Mouse (Mus musculus) mesoderm, embryonic 11.5 days (tissue): ENCODE measurements around the gene Ccdc63.
"Not testable (repeated sequence)": the region's sequence is repeated elsewhere in the genome, so short reads cannot be mapped to it uniquely, and the experiment has no call there.

Source experiments
- DNase-seq: peaks from one replicate; pipeline ENCODE4 v3.0.0-alpha.2; 2012; ENCODE audit warnings: low read depth, low spot score

The Ccdc63 gene

GRCm38 (mm10) chr5:122149259-122149658 is 8.6 kb upstream of the Ccdc63 start:
- DNase-seq = no peak

- DNase-seq = no peak
Observed at GRCm38 (mm10) chr5:122148107-122148506, 7.5 kb upstream of the Ccdc63 start.

- no peak for DNase-seq
Observed at GRCm38 (mm10) chr5:122146609-122147008, 6.0 kb upstream of the Ccdc63 start.

- DNase-seq = peak; percentile 64
Observed at GRCm38 (mm10) chr5:122146056-122146580, 5.5 kb upstream of the Ccdc63 start.

GRCm38 (mm10) chr5:122145381-122146055 is 4.9 kb upstream of the Ccdc63 start:
- DNase-seq = no peak

DNA sequence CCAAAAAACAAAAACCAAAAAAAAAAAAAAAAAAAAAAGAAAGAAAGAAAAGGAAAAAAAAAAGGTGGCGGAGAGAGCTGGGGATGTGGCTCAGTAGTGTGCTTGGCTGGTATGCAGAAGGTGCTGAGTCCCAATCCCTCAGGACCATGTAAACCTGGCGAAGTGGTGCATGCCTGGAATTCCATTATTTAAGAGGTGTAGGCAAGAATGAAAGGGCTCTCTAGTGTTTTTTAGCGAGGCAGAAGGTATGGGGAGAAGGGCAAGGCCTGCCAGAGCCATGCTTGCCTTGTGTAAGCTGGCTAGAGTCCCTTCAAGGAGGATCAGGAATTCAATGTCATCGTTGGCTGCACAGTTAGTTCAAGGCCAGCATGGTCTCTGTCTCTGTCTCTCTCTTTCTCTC is 4.2 kb upstream of the Ccdc63 start:
- DNase-seq = no peak

GRCm38 (mm10) chr5:122143543-122143942 is 2.9 kb upstream of the Ccdc63 start:
- DNase-seq = no peak

DNA sequence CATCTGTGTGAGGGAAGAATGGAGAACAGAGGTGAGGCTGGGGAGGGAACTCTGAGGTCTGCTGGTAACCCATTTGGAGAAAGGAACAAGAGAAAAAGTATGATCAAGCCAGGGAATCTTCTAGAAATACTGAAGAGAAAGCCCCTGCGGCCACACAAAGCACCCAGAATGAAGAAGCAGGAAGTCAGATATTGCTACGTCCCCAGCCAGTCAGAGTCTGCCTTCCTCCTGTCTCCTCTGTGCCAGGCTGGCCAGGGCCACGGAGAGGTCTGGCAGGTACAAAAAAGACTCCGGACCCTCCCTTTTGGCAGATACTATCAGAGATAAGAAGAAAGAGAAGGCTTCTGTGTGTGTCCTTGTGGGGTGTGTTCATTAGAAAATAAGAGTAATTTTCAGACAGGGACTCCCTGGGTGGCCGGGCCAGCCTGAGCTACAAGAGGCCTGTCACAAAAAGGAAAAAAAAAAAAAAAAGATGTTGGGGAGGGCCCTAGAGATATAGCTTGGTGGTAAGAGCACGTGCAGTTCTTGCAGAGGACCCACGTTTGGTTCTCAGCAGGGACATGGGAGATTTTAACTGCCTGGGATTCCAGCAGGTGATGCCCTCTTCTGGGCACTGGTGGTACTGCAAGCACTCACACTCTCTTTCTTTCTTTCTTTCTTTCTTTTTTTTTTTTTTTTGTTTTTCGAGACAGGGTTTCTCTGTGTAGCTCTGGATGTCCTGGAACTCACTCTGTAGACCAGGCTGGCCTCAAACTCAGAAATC is 1.8 kb upstream of the Ccdc63 start:
- no peak for DNase-seq

DNA sequence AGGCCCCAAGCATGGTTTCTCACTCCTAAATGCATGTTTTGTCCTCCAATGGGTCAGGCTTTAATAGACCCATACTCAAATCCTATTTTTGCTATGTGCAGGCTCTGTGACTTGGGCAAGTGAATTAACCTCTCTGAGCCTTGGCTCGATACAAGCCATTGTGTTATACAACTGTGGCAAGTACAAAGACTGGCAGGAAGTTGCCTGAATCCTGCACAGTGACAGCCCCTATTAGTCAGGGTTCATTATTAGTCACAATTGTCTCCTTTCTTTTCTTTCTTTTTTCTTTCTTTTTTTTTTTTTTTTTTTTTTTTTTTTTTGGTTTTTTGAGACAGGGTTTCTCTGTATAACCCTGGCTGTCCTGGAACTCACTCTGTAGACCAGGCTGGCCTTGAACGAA is 852 bp downstream of the Ccdc63 start:
- not testable (repeated sequence) for DNase-seq

DNA sequence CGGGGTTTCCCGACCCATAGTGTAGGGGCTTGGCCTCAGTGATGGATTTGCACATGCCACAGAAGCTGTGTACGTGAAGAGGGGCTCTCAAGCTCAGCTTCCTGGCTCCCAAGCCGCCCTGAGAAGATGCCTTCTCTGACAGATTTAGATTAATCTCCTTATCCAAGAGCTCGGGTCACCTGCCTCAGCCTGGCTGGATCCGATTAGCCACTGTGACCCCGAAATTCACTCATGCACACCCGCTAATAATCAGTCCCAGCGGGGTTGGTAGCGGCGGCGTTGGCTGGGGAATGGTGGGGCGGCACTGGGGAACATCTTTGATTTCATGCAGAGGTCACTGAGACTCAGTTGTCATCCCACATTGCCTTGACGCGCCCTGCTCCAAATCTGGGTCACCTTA is 1.8 kb downstream of the Ccdc63 start:
- DNase-seq = no peak

GRCm38 (mm10) chr5:122136508-122137408 is 3.9 kb downstream of the Ccdc63 start:
- DNase-seq = no peak

- DNase-seq = no peak
Observed at GRCm38 (mm10) chr5:122135290-122135882, 5.2 kb downstream of the Ccdc63 start.

- no peak for DNase-seq
Observed at GRCm38 (mm10) chr5:122134395-122135289, 6.0 kb downstream of the Ccdc63 start.

DNA sequence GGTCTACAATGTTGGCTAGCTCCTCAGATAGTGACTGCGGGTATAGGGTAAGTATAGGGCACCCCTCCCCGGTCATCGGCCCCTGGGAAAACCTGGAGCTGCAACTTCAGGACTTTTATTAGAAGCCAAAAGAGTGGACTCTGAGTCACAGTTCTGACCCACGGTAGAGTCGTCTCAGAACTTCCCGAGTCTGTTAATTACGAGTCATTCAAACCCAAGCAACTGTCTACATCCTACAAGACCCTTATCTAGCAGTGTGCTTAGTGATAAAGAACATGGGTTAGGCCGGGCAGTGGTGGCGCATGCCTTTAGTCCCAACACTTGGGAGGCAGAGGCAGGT is 7.6 kb downstream of the Ccdc63 start:
- DNase-seq = no peak

DNA sequence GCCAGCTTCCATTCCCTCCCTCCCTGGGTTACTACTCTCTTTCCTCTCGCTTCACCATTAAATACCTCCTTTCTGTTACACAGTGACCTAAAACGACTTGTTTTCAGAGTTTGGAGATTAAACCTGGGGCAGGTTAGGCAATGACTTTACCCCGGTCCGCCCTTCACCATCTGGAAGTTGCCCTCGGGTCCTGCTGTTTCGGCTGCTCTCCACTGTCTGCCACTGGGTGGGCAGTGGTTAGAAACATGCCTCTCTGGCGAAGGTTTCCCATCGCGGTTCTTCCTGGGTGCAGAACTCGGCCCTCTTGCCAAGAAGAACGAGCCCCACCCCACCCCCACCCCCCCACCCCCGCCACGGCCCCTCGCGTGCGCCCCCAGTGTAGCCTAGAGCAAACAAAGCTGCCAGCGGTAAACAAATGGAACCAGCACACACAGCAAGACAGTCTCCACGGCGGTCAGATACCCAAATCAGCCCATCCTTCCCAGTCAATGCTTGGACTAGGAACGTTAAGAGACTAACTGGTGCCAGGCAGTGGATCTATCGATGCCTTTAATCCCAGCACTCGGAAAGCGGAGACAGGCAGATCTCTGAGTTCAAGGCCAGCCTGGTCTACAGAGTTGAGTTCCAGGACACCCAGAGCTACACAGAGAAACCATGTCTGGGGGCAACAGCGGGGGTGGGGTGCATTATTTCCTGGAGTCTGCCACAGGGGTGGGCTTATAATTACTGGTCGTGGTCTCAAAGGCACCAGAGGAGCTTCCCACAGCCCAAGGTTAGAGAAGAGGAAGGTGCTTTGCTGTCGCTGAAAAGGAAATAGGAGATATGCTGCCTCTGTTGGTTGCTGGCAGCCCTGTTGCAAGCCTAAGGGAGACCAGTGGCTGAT is 8.2 kb downstream of the Ccdc63 start:
- DNase-seq = no peak

DNA sequence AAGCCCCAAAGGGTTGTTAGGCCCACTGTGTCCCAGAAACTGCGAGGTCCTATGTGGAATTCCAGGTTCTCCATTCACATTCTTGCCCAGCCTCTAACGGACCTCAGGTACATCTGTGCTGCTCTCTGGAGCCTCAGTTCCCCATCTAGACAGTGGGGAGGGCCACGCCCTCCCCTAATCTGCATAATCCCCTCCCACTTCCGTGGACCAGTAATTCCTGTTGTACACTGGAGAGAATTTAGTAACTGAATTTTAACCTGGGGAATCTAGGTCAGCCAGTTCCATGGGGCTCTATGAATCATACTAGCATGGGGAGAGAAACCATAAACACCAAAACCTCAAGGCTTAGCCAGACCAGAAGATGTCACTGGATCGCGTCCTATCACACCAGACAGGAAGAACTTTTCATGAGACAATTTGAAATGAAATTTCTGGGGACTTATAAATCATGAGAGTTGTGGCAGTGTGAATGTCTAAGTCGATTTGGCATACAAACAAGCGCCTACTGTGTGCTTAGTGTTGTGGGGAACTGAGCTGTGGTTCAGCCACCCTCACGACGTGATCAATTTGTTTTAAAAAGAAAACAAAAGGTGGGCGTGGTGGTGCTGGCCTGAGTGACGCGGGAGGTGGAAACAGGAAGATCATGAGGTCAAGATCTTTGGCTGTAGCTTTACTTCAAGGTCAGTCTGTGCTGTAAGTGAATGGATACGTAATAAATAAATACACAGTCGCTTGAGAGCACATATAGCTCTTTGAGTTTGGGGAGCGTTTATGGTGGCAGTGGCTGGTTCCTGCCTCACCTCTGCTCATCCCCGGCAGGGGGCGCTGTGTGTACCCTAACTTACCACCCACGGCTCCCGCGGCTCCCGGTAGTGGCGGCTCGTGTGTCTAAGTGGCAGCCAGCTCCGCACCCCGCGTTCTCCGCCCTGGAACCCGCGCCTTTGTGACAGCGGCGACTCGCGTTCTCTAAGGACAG is 9.3 kb downstream of the Ccdc63 start:
- DNase-seq = peak; percentile 87

GRCm38 (mm10) chr5:122130341-122130998 is 10.2 kb downstream of the Ccdc63 start:
- no peak for DNase-seq
